Mouse (Mus musculus) right cerebral cortex, adult 2 months (tissue): ENCODE measurements around the gene Irak3.
"Not testable (repeated sequence)": the region's sequence is repeated elsewhere in the genome, so short reads cannot be mapped to it uniquely, and the experiment has no call there.

ENCODE experiments used
- DNase-seq, 2 experiments: peaks; one replicate each; pipeline ENCODE4 v3.0.0; 2021 to 2022; ENCODE audit warnings: low spot score in 2 of 2

Gene Irak3

GRCm38 (mm10) chr10:120201961-120202402, at the start of gene Irak3:
Irak3 (minus strand) TSS chr10:120202130.
- DNase-seq = peak; percentile 76 to 87

- DNase-seq = no peak
Measured at GRCm38 (mm10) chr10:120250911-120251683, 49.2 kb upstream of the Irak3 start.

- DNase-seq = peak; percentile 48 to 56
Measured at GRCm38 (mm10) chr10:120246994-120247750, 45.2 kb upstream of the Irak3 start.

- no peak for DNase-seq
Measured at GRCm38 (mm10) chr10:120245681-120246080, 43.8 kb upstream of the Irak3 start.

GRCm38 (mm10) chr10:120242421-120242820, 40.5 kb upstream of the Irak3 start:
- no peak for DNase-seq

GRCm38 (mm10) chr10:120239476-120239875, 37.5 kb upstream of the Irak3 start:
- DNase-seq = no peak

GRCm38 (mm10) chr10:120238241-120238640, 36.3 kb upstream of the Irak3 start:
- no peak for DNase-seq

GRCm38 (mm10) chr10:120236855-120237254, 34.9 kb upstream of the Irak3 start:
- no peak for DNase-seq

GRCm38 (mm10) chr10:120233655-120234367, 31.9 kb upstream of the Irak3 start:
- peak; percentile 65 to 78 for DNase-seq

- DNase-seq = peak; percentile 36 to 71
Measured at GRCm38 (mm10) chr10:120231718-120232117, 29.8 kb upstream of the Irak3 start.

- peak; percentile 83 to 87 for DNase-seq
Measured at GRCm38 (mm10) chr10:120226871-120227661, 25.1 kb upstream of the Irak3 start, which contains the start of gene Llph. Llph (plus strand) TSS chr10:120227070.

GRCm38 (mm10) chr10:120220776-120221175, 18.8 kb upstream of the Irak3 start:
- no peak for DNase-seq

- DNase-seq = no peak
Measured at GRCm38 (mm10) chr10:120219578-120220359, 17.8 kb upstream of the Irak3 start.

- no peak for DNase-seq
Measured at GRCm38 (mm10) chr10:120218996-120219395, 17.1 kb upstream of the Irak3 start.

GRCm38 (mm10) chr10:120217099-120217498, 15.2 kb upstream of the Irak3 start:
- not testable (repeated sequence) for DNase-seq

GRCm38 (mm10) chr10:120210096-120210495, 8.2 kb upstream of the Irak3 start:
- no peak for DNase-seq

GRCm38 (mm10) chr10:120209539-120209925, 7.6 kb upstream of the Irak3 start:
- no peak for DNase-seq

GRCm38 (mm10) chr10:120208575-120209538, 6.9 kb upstream of the Irak3 start:
- DNase-seq = peak; percentile 92

GRCm38 (mm10) chr10:120208015-120208414, 6.1 kb upstream of the Irak3 start:
- no peak for DNase-seq
